Mouse (Mus musculus) cerebellum, postnatal 10 days (tissue): ENCODE data around the gene Skor1.

Experiments used
- DNase-seq, 2 experiments: peaks; one replicate each; pipeline ENCODE4 v3.0.0; 2021; ENCODE audit warnings: mixed read lengths in 2 of 2

Skor1 gene

DNA sequence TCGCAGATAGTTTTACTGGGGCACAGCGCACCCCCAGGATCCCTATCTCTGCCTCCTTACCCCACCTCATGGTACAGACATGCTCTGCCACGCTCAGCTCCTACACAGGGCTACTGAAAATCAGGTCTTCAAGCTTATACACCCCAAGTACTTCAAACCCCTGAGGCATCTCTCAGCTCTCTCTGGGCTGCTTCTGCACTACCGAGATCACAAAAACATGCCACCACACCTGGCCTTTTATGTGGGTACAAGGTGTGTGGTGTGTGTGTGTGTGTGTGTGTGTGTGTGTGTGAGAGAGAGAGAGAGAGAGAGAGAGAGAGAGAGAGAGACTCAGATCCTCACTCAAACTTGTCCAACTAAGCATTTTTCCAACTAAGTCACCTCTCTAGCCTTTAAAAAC is 59.6 kb downstream of the Skor1 start:
- DNase-seq: no peak
